Mouse (Mus musculus) T-cell, adult 2 months (primary cell): ENCODE data around the gene Gpm6a.

ENCODE experiments used
- DNase-seq: peaks from one replicate; pipeline ENCODE4 v3.0.0; 2022; ENCODE audit warnings: low spot score

Gpm6a gene

DNA sequence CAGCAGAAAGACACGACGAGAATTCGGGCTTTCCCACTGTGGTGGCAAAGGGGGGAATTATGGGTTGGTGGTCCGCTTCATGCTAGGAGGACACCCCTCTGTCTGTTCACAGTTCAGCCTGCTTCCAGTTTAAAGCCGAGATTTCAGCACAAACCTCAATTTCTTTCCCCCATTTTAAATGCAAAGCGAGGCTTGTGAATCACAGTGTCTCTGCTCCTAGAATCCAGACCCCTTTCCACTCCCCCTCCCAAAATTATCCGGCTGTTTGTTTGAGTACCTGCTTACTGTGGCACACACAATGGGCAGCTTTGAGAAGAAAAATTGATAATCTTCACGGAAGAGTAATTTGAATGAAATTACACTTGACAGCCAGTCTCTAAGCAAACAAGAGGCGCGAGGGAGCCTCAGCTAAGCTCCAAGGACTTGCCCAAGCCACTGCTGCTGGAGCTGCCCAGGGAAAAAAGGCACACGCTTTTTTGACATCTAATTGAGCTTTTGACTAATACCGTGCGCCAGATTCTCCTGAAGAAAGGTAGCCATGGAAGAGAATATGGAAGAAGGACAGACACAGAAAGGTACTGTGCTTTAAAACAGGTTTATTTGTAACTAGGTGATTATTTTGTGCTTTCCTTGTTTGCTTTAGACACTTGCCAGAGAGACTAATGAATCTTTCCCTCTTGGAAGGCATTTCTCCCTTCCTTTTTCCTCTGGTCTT lies at the start of gene Gpm6a:
Gene Gpm6a (plus strand): TSS at position 103 of the 715 bp plus-strand sequence.
- DNase-seq = no peak

DNA sequence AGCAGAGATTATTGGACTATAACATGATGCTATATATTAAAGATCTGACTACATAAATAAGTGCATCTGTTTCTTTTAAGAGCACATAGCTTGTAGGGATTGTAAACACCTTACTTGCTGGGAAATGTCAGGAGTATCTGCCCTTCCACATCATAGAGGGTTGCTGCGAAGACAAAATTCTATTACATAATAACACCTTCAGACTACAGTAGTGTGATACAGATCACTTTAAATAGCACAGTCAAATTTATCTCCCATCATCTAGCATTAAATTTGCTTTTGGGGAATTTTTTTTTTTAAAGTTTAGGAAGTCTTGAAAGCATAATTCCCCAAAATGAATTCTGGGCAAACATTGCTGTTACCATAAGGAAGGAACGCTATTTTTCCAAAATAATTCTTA lies 41.8 kb upstream of the Gpm6a start:
- no peak for DNase-seq

DNA sequence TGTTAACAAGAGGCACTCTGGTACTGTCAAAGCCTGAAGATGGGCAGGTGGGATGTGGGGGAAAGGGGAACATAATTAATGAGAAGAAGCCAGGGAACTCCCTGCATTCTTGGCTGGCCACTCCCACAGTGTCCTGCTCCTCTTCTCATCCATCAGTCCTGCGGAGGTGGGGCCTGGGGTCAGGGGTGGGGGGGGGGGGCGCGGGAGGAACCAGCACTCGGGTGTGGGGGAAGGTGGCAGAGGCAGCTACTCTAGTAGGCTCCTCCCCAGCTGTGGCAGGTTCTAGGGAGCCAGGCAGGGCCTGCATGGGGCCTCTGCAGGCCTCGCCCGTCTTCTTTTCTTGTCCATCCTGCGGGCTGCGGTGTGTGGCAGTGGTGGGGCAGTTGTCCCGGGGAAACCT lies 36.9 kb upstream of the Gpm6a start:
- no peak for DNase-seq

DNA sequence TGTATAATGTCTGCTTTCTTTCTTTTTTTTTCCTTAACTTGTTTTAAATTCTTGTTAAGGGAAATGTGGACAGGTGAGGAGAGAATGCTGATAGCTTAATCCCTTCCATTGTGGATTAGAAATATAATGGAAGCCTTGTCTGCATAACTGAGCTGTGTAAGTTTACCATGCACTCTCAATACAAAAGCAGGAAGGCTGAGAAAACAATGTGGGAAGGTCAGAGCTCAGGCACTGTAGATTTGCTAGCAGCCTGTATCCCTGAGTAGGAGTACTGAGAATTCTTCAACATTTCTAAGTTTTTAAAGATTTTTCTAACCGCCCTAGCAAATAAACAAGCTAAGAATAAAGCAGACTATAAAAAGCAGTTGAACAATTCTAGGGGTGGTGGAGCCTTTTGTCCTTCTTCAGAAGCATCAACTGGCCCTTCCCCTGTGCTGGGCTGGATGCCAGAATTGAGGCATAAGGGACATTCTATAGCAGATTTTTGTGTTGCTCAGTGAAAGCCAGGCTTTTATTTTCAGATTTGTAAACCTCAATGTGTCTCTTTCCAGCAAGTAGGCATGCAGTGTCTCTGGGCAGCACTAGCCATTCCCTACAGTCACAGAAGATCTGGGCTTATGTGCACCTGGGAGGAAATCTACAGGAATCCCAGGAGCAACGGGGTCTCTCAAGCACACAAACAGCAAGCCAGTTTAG lies 32.3 kb upstream of the Gpm6a start:
- DNase-seq = no peak

DNA sequence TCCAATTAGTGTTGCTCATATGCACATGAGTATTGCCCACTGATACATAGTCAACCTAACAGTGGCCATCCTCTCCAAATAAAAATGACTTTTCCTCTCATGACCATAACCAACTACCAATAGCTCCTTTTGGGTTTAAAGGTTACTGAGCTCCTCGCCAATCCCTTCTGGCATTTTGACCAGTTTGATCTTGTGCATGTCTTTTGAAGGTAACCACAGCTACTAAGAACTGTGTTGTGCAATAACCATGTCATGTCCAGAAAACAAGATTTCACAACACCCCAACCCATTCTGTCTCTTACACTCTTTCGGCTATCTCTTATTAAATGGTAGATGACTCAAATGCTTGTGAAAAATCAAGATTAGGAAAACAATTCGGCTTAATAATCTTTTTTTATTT lies 29.7 kb upstream of the Gpm6a start:
- no peak for DNase-seq

DNA sequence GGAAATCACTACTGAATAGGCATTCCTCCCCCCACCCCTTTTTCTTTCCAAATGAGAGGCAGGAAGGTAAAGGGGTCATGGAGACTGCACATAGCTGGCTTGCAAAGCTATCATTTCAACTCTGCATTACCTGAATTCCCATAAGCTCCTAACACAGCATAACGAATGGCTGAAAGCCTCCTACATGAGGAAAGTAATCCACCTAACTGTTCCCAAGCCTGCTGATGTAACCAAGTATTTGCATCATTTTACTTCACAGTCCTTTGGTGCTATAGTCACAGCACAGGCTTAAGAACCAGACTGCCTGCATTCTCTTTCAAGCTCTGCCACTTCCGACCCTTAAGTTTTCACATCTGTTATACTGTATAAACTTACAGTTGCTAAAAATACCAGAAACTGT lies 22.3 kb upstream of the Gpm6a start:
- DNase-seq = no peak

DNA sequence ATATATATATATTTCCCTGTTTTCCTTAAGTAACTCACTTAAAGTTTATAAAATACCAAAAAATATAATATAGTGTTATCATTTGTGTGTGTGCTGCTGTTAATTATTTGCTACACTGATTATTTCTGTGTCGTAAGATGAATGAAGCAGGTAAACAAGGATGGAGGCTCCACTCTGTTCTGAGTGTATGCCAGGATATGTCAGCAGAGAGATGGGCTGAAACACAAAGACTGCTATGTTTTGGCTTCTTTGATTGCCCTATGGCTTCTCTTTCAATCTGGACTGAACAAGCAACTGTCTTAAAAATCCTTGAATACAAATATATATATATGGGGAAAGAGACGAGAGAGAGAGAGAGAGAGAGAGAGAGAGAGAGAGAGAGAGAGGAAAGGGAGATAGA lies 1.3 kb upstream of the Gpm6a start:
- no peak for DNase-seq

DNA sequence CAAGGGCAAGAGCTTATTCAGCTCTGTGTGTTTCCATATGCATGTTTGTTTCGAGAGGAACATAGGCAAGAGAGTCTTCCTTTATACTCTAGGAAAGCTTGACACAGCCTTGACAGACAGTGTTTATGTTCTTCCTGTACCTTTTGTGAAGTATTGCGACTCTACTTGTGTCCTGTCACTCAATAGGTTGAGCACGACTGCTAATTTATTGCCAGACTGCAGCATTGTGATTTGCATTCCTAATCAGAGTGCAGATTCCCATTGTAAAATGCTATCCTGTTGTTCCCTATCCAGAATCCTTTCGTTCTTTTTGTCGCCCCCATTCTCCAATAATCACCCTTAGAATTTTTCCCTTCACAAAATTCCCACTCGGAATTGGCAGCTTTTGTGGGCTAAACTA lies 613 bp upstream of the Gpm6a start:
- DNase-seq = no peak

DNA sequence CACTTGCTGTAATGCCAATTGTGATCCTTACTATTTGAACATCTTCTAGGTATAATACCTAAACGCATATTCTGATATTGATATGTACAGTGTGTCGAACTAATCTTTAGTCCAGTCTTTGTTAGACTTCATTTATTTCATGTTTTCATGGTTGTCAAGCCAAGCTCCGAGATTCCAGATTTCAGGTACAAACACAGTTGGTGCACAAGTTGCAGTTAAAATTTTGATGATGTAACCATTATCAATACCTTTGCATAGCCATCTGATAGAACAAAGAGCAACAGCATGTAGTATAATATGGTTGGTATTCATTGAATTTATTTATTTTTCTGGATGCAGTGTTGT lies 785 bp downstream of the Gpm6a start:
- no peak for DNase-seq

DNA sequence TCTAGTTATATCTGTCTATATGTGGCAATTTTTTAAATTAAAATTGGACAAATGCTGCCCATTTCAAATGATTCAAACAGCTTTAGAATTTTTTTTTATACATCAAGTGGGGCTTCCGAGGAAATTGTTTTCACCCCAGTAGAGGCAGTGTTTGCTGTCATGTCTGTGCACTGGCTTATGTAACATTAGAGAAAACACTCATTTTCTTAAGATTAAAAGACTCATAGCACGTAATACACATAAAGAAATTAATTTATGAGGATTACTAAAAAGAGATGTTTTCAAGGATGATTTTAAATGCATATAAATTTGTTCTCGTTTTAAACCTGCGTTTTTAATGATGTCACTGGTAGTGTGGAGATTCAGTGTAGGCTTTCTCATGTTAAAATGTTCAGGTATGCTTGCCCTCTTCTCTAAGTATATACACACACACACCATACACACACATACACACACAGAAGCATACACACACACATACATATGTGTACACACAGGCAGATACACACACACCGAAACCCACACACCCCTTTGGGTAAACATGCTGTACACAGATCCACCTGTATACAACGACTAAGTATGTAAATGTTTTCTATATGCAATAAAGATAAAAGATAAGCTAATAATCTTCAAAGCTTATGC lies 1.4 kb downstream of the Gpm6a start:
- no peak for DNase-seq

DNA sequence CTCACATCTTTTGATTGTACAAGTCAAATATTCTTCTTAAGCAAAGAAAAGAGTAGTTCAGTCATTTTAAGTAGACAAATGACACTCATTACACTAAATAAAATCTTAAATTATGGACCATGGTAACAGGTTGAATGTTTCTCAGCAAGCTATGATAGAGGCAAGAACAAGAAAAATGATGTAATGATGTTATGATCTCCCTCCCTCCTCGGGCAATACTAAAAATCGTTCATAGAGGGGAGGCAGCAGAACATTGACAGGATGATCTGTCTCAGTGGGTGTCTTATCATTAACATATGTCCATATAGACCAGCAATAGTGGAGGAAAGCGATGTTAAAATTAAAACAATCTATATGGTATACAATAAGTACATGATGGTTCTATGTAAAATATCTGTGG lies 2.1 kb downstream of the Gpm6a start:
- no peak for DNase-seq

DNA sequence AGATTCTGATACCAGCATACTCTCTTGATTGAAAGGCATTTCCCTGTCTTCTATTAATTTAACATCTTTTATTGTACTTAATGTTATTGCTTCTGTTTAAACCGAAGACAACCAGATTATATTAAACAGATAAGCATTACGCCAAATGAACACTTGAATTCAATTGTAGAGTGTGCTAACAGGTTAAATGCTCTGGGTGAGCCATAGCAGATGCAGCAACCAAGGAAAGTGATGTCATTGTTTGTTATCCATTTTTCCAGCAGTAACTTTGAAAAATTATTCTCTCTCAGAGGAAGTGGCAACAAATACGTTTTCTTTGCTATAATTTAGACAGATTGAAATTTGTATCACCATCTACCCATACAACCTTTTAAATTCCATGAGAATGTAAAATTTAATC lies 2.9 kb downstream of the Gpm6a start:
- no peak for DNase-seq

DNA sequence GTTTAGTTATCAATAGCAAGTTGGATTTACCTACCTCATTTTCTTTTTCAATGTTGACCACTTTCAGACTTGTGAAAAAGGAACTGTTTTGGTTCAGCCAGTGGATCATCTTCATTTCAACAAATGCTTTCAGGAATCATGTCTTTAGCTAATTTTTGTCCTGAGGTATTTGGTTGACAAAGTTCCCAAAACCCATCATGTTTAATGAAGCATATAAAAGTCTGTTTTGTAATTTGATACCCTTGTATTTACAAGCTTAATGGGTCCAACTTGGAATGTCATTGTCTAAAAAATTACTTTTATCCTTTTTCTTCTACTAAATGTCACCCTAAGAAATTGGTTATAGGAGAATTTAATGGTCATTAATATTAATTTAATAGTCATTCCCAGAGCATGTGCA lies 6.9 kb downstream of the Gpm6a start:
- no peak for DNase-seq

DNA sequence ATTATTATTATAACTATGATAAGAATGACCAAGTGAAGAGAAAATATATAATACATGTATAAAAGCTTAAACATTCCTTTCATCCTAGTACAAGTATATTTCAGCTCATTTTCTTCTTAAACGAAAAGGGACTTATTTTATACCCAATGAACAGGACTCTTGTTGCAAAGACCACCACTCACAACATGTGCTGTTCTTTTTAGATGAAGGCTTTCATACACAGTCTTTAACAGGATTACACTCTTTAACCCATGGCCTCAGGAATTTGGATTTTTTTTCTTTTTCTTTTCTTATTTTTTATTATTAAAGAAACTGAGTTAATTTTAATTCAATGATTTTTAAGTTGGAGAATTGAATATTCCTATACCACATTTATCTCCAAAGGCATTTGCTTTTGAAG lies 20.4 kb downstream of the Gpm6a start:
- DNase-seq = no peak

DNA sequence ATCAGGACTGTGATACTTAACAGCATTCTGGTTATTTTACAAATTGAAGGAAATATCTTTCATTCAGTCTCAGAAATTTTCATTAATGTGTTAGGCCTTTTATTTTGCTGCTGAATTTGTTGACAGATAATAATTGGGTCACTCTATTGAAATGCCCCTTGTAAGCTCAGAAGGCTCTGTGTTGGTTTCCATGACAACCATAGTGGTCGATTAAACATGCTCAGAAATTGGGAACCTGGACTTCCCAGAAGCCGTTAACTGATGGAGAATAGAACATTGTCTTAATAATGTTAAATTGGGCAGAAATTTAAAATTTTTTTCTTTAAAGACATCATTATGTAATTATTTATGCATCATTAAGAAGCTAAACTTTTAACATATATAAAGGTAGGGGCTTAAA lies 20.9 kb downstream of the Gpm6a start:
- no peak for DNase-seq

DNA sequence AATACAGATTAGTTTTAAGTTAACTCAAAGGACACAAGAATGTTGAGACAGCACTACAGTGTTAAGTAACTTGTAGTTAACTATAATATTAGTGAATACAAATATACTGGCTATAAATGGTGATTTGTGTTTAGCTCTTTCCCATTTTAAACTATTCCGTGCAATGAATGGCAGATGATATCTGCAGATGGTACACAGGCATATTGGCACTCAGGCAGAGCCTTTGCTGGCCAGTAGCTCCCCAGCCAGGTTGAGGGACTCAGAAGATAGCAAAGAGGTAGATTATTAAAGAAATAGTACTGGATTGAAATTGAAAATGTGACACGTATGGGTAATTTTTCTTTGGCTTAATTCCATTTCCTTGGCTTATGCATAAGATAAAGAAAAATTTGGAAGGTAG lies 21.3 kb downstream of the Gpm6a start:
- no peak for DNase-seq

DNA sequence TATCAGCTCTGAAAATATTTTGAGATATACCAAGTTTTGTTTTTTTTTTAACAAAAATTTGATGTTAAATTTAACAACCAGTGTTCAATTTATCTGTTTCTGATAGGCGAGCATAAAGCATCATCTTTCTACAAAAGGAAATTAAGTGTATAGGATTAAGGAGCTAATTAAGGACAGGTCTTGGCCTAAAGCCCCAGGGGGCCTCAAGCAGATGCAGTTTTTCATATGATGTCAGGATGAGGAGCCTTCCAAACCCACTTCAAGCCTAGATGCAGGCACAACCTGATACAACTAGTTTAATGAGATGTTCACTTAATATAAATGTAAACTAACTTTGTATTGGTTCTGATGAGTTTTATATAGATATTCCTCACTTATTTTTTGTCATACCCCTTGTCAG lies 22.0 kb downstream of the Gpm6a start:
- DNase-seq = no peak

DNA sequence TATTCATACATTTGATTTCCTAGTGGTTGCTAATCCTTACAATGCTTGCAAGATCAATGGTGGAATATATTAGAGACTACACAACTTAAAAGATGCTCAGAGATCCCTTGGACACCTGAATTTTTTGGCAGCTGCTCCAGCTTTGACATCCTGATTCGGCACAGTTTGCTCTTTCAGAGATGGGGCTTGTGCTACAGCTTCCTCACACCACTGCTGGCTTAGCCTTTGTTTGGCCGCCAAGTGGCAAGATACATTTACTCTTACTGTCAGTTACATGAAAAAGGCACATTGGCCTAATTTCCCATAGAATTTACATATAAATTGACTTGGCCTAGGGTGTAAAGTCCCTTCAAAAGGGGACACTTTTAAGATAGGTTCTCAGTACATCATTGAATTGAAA lies 32.1 kb downstream of the Gpm6a start:
- no peak for DNase-seq

DNA sequence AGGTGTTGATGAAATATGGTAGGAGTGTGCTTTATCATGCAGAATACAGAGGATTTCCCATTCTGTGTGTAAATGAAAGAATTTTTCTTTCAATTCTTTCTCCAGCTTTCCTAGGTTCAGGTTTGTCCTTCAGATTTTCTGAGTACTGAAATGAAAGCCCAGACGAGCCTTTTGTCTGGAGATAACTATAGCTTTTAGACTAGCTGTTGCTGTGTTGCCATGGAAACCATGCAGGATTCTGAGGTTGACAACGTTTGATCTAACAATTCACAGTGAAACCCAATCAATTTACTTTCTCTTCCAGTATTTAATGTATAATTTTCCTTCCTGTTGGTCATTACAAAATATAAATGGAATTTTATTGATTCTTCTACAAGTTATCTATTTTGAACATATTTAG lies 34.5 kb downstream of the Gpm6a start:
- no peak for DNase-seq

DNA sequence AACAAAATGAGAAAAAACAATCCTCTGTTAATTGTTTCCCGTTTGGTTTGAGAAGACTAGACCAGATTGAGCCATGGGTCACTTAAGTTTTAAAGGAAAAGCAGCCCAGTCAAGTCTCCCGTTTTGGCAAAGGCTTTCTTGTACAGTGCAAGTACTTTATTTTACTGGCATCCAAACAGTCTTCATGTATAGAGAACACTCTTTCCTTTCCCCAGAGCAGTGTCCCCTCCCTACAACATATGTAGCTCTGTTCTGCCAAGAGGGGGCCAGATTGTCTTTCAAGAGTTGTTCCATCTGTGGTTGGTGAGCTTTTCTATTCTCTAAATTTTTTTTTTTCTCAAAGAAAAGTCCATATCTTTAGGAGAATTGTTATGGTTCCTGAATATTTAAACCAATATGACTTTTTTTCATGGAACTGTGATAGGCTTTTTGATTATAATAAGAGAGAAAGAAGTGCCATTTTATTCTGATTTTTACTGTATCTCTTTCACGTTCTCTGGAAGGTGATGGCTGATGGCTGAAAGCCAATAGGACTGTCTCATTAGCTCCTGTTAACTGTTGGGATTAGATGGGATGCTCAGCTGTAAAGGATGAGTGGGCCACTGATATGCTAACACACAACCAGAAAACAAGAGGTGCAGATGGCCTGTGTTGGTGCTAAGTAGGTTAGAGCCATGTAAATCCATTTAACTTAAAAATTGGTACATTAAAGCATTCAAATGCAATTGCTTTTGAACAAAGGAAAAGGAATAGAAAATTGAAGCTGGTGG lies 37.4 kb downstream of the Gpm6a start:
- DNase-seq = no peak

DNA sequence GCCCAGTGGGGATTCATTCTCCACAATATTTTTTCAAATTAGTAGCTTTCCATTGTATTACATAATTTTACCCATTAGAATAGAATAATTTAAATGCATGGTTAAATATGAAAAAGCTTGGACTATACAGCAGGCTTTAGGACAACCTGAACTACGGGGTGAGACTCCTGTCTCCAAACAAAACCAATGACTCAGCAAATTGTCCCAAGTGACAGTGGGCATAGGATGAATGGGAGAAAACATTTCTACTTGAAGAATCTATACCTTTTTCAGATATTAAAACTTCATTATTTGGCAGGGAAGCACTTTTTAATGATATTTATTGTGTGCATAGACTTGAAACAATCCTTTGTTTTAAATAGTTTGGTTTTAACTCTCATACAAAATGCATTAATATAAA lies 41.0 kb downstream of the Gpm6a start:
- DNase-seq = no peak

DNA sequence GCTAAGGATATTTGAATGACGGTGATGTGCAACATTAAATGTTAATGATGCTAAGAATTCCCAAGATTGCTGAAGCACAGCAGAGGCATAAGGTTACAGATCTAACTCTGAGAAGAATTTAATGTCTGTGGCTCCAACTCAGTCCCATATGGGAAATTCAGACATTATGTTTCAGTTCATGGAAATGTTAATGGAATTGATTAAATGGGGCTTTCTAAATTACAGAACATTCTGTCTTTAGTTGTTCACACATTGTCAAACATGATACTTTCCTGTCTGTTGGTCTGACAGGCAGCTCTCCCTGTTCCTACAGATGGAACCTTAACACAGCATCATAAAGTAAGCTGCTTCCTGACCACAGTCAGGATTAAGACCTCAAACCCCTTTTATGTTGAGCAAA lies 47.8 kb downstream of the Gpm6a start:
- DNase-seq = no peak

DNA sequence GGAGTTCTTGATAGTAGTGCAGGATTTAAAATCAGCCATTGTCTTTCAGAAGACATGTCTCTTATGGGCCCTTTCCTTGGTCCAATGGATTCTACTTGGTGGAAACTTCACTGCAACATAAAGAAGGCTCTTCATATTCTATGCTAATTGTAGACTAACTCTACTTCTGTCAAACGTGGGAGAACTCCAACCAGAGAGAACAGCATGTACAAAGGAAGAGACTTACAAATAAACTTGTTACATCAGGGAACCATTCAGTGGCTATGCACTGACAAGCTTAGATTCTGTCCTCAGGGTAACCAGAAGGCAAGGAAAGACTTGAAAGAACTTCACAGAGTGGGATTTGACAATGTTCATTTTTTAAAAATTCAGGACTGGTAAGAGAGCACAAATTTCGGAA lies 48.3 kb downstream of the Gpm6a start:
- DNase-seq = no peak
